Mouse (Mus musculus) liver, postnatal 0 days (tissue): ENCODE results near the gene Cysrt1.

Source experiments
- CTCF ChIP-seq: sonication (generic); IDR thresholded peaks from 2 replicates; pipeline ENCODE4 v1.5.1; 2016; ENCODE audit warnings: antibody characterized with exemption, low read depth
- EP300 ChIP-seq: IDR thresholded peaks from 2 replicates; pipeline ENCODE4 v1.6.1; 2016; ENCODE audit warnings: antibody characterized with exemption, low read depth, mild to moderate bottlenecking

GRCm38 (mm10) chr2:25227406-25227805 is 14.8 kb downstream of the Cysrt1 start:
- TF ChIP-seq EP300 = no peak
- TF ChIP-seq CTCF = no peak
